Mouse (Mus musculus): ENCODE results near the gene Fam53a.

Gene Fam53a

DNA sequence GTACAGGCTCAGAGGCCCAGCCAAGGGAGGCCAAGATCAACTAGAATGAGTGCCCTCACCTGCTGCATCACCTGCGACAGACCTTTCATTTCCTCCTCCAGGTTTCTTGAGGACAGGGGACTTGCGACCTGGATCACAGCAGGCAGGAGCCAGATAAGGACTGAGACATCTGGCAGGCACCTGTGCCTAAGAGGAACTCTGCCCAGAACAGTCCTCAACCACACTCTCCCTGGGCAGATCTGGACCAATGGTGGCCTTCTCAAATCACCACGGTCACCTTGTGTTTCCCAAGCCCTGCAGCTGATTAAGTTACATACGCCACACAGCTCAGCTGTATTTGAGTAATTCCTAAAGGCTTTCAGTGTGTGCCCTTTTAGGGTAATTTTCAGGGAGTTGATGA, 1.2 kb upstream of the Fam53a start:
- peak; percentile 51 for DNase-seq (ENCODE audit: low read depth)

DNA sequence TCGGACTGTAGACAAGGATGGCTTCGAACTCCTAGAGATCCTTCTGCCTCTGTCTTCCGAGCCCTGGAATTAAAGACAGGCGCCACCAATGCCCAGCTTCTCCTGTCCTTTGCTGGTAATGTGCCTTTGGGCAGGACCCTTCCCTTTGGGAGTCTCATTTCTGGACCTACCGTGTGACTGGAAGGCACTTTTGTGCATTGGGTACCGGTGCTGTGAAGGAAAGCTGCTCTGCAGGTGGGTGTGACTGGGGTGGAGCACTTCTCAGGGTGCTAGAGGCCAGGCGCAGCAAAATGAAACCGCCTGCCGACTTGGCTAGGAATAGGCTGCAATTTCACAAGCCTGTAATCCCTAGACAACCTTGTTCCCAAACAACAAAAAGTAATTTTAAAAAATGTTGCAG, 626 bp upstream of the Fam53a start:
- peak; percentile 70 for DNase-seq (ENCODE audit: low read depth)

DNA sequence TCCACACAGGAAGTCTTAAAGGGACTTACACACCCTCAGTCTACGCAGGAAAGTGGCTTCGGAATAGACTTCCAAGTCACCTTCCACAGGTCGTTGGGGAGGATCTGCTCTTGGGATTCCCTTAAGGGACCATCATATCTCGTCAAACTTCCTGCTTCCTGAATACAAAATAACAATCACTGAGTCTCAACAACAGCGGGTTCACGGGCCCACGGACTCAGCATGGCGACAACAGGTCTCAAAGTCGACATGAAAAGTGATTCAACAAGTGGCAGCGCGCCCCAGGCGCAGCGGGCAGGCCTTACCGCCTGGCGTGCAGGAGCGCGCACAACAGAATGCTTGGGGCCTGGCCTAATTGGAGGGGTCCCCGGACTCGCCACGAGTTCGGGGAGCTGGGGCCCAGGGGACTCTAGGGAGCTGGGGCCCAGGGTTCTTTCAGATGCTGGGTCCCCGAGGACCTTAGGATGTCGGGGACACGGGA, 575 bp downstream of the Fam53a start:
- peak; percentile 79 for DNase-seq (ENCODE audit: low read depth)

GRCm38 (mm10) chr5:33627968-33628367, 1.5 kb downstream of the Fam53a start:
- peak; percentile 84 for DNase-seq (ENCODE audit: low read depth)

DNA sequence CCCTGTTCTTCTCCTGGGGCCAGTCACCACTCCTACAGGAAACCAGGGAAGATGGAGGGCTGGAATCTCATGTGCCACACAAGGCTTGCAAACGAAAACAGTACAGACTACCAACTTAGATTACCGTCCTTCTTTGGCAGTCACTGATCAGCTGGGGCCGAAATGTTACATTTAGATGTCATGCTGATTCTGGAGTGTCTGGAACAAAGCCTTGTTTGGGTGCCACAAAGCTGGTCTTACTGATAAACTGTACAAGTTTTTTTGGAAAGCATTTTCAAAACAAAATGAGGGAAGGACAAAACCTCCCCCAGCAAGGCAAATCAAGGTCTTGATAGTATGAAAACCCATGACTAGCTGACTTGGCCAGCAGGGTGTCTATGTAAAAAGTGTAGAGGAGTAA, 5.7 kb downstream of the Fam53a start:
- DNase-seq (ENCODE audit: low read depth) = no peak

GRCm38 (mm10) chr5:33622671-33623070, 6.8 kb downstream of the Fam53a start:
- DNase-seq (ENCODE audit: low read depth) = no peak

DNA sequence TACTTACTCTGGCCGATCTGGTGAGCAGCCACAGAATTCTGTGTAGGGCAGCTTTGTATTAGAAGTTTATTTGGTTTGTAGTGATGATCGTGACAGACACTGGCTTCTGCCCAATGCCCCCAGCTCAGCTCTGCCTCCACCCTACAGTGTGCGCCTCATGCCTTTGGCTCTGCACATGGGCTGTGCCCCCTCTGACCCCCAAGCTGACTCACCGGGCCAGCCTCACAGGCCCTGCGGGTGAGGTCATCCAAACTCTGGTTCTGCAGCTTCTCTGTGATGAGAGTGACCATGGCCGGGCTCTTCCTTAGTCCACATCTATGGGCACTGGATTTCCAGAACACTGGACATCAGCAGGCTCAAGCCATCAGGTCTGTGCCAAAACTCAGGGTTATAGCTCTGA, 15.0 kb downstream of the Fam53a start:
- DNase-seq (ENCODE audit: low read depth) = no peak

GRCm38 (mm10) chr5:33611795-33612194, 17.6 kb downstream of the Fam53a start:
- no peak for DNase-seq (ENCODE audit: low read depth)

DNA sequence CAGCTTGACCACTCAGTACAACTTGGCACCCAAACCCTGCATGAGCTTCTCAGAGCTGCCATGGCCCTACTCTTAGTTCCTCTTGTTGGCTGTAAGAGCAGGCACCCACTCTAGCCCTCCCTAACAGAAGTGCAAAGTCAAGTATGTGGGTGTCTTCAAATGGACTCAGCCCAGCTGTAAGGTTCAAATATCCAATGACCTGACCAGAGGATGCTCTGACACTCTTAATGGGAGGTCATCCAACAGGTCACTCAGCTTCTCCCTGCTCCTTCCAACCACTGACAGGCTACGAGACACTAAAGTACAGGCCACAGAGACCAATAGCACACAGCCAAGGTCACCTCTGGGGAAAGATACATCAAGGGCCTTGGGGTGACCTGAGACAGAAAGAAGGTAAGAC, 20.2 kb downstream of the Fam53a start:
- no peak for DNase-seq (ENCODE audit: low read depth)

DNA sequence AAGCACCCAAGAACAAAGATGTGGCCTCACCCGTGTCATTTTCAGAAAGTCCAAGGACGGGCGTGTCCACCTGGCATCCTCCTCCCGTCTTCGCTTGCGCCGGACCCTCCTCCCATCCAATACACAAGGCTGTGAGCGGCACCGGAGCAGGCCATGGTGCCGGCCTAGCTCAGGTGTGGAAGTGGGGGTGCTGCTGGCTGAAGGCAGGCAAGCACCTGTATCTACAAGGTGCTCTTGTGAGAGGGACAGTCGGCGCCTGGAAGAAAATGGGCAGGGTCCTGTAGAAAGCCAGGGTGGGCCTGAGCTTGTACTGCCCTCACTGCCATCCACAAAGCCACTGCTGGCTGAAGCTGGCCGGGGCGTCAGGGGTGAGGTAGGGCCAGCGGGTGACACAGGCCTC, 22.0 kb downstream of the Fam53a start:
- no peak for DNase-seq (ENCODE audit: low read depth)

- DNase-seq (ENCODE audit: low read depth) = no peak
These were observed 22.8 kb downstream of the Fam53a start for GRCm38 (mm10) chr5:33606631-33607030.

GRCm38 (mm10) chr5:33605314-33605713, 24.1 kb downstream of the Fam53a start:
- DNase-seq (ENCODE audit: low read depth) = peak; percentile 7

GRCm38 (mm10) chr5:33593620-33594019, 35.8 kb downstream of the Fam53a start:
- peak; percentile 32 for DNase-seq (ENCODE audit: low read depth)

GRCm38 (mm10) chr5:33589221-33589888, 40.1 kb downstream of the Fam53a start:
- DNase-seq (ENCODE audit: low read depth) = peak; percentile 76

DNA sequence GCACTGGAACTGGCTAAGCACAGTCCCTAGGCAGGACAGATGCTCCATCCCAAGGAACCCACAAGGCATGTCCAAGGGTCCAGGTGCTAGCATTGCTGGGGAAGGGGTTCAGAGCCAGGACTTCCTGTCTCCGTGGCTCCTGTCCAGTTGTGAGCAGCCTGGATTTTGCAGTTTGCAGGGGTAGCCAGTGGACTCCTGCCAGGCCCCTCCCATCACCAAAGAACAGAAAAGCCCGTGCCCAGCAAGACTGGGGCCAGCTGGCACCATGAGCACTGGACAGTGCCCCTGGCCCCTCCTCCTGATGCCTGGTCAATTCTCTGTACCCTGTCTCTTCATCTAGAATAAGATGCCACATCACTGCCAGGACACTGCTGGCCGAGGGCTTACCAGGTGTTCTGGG, 41.4 kb downstream of the Fam53a start:
- no peak for DNase-seq (ENCODE audit: low read depth)

DNA sequence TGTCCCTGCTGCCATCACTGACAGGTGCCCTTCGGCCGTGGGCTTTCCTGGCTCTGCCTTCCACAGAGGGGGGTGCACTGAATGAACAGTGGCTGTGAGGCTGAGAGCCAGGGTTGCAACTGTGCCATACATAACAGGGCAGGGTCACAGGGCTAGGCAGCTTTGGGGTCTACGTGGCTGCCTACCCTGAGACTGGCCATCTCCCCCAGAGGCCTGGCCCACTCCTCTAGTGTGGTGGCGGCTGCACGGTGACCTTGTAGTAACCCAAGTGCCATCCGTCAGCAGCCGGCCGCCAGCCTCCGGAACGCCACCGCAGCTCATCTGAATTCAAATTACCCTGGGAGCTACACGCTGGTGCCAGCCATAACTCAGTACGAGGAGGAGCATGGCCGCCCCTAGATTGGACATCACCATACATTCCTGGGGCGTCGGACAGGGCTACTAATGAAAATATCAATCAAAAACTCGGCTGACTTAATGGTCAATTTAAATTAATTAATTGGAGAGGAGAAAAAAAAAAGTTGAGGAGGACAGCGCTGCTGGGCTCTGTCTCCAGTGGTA, 41.9 kb downstream of the Fam53a start:
- DNase-seq (ENCODE audit: low read depth) = no peak

DNA sequence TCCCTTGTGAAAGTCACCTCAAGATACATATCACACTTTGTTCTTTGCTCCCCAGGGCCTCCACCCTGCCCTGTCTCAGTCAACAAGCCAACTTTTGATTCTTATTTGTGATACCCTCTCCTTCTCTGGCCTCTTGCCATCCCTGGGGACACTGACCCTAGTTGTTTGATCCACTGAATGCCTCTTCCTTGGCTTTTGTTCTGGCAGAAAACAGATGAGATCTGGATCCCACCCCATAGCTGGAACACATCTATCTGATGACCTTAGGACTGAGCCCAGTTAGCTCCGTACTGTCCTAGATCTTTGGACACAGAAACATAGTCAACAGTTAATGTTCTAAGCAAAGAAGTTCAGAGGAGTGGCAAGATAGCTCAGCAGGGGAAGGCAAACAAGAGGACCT, 49.1 kb downstream of the Fam53a start:
- DNase-seq (ENCODE audit: low read depth) = no peak

GRCm38 (mm10) chr5:33574207-33574606, 55.2 kb downstream of the Fam53a start:
- no peak for DNase-seq (ENCODE audit: low read depth)

DNA sequence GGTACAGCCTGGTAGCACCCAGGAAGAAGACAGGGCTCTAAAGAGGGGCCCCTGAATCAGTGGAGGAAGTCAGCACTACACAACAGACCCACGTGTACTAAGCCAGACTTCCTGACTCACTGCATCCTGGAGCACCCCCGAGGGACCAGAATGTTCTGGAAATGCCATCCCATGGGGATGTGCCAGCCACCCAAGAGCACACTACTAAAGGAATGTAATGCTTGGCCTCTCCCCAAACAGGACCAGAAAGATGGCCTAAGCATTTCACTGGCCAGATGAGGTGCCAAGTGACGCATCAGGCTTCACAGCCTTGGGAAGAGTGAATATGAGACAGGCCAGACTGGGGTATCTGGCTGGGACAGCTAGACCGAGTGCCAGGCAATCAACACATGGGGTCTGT, 63.5 kb downstream of the Fam53a start:
- DNase-seq (ENCODE audit: low read depth) = no peak

- DNase-seq (ENCODE audit: low read depth) = no peak
These were observed 73.0 kb downstream of the Fam53a start for GRCm38 (mm10) chr5:33556277-33556995.

Data from 416B (cell line).